Mouse (Mus musculus) gastrocnemius, postnatal 36 days (tissue): ENCODE measurements around the gene Agbl4. TPM values are rescaled to one million over a fixed set of nuclear protein-coding genes. Genes with fewer than 3 reads are reported as not detected.

Experiments
- DNase-seq, 2 experiments: peaks; one replicate each; pipeline ENCODE4 v3.0.0; 2022
- intact Hi-C: fragments of 180-260 bp; cut with DNase I; formaldehyde crosslinking; loops from one replicate; pipeline ENCODE4 v1.15.1; 2025
- total RNA-seq, 2 experiments: library from RNA; stranded (reverse); gene quantifications; 2 replicates each; pipeline ENCODE4 v1.2.3; 2021

Agbl4 gene
- total RNA-seq, 2 experiments from 2014 or later, result not detected

DNA sequence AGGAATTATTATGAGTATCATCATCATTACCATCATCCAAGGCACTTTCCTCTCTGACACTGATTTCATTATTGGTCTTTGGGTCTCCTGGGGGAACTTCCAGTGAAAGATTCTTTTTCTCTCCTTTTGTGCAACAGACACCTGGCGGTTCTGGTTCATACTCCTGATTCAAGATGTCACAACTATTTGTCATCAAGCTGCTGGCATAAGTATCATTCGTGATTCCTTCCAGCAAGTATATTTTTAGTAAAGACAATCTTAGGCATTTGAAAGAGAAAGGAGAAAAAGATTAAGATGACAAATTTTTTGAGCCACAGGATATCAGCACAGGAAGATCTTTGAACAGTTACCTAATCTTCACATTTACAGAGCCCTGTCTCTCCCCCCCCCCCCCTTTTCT lies 966.7 kb downstream of the Agbl4 start:
- intact Hi-C loops, result no loop called here
- DNase-seq, result no peak

DNA sequence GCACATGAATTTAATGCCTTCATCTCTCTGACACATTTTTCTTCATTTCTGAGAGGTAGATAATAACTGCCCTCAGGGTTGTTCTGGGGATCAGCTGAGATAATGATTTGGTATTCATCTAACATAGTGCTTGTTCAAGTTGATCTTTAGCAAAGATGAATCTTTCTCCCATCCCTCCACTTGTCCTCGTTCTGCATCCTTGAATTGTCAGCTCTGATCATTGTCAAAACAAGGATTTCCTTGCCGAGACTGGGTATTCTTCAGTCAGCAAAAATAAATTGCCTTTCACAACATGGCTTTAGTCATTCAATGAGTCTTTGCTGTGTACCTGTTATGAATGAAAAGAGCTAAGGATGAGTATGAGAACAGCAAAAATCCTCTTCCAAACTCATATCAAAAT lies 970.3 kb downstream of the Agbl4 start:
- no peak for DNase-seq
- intact Hi-C loops, result no loop called here

DNA sequence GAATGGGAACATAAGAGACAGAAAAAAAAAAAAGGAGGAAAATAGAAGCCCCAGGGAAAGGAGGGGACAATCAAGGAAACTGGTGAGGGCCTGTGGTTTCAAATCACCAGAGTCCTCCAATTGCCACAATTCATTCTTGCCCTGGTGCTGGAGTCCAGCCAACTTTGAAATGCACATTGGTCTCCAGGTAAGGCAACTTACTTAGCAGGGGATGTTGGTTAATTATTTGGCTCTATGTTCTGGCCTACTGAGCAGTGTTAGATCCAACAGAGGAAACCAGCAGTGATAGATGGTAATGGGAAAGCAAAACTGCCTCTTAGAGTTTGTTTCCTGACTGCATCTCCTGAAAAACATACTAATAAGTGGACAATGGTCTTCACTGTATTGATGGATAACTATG lies 979.7 kb downstream of the Agbl4 start:
- DNase-seq, result no peak
- intact Hi-C loops, result no loop called here

DNA sequence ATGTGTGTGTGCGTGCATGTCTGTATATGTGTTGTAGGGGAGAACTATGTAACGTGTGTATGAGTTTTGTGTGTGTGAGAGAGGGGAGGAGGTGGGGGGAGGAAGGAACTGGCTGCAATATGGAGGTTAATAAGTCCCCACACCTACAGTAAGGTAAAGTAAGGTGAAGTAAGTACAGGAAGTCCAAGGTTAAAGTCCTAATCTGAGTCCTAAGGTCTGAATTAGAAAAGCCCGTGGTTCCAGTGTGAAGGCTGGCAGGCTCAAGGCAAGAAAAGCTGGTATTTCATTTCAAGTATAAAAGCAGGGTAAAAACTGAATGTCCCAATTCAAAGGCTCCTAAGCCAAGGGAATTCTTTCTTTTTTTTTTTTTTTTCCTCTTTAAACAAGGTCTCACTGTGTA lies 980.6 kb downstream of the Agbl4 start:
- no peak for DNase-seq
- intact Hi-C loops, result no loop called here

DNA sequence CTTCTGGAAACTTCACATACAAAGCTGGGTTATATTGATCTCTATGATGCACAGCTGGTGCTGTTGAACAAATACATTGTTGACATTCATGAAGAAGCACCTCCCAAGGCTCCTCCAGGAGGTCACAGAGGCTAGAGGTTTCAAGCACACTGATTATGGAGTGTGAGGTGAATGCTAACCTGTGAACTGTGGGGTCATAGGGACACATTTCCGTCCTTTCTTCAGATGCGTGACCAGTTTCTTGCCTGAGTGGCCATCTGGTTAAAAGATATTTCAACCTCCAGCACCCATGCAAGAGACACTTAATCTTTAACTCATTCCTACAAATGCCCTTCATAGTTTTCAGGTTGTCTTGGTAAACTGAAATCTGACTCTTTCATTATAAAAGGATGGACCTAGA lies 985.6 kb downstream of the Agbl4 start:
- no peak for DNase-seq
- intact Hi-C loops, result no loop called here

DNA sequence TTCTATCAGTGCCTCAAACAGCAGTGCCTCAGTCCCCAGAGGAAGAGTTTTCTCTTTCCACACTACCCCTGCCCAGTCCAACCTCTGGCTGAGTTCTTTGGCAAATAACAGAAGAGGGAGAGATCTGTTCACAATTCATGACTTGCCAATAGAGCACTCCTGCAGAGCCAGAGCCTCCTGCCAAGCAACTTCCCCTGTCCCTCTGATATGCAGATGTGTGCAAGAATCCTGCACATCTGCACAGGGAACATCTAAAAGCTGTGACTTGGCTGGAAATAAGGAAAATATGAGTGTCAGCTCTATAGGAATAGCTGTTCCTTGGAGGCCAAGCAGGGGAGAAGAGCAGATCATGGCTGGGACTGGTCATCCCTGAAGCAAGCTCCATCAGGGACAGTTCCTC lies 993.3 kb downstream of the Agbl4 start:
- no peak for DNase-seq
- intact Hi-C loops, result no loop called here

DNA sequence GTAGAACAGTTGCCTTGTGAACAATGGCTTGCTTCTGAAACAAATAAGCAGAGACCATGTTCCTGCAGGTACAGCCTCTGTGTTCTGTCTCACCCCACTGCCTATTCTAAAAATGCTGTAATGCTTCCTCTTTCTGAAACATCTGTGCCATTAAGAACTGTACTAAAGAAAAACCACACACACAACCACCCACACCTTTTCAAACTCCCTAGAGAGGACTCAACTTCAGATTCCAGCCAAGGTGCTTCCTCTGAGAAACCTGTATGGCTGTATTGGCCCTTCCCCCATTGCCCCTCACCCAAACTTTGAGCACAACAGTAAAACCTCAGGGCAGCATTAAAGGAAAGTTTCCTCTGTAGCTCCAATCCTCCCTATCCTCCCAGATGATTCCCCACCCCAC lies 1002.3 kb downstream of the Agbl4 start:
- no peak for DNase-seq
- intact Hi-C loops, result no loop called here

DNA sequence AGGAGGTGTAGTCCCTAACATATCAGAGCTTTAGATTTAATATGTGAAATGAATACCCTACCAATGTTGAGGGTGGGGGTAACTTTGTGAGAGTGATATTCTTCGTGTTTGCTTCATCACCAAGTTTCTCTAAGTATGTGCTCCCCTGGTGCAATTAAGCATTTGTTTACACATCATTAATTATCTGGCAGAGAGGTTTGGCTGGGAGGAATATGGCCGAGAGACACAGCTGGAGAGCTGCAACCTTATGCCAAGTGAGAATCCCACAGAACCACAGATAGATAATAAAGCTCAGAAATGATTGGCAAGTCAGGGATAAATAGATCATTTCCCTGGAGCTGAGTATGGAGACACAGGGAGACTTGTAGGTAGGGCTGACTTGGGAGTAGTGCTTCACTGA lies 1003.2 kb downstream of the Agbl4 start:
- intact Hi-C loops, result no loop called here
- no peak for DNase-seq

DNA sequence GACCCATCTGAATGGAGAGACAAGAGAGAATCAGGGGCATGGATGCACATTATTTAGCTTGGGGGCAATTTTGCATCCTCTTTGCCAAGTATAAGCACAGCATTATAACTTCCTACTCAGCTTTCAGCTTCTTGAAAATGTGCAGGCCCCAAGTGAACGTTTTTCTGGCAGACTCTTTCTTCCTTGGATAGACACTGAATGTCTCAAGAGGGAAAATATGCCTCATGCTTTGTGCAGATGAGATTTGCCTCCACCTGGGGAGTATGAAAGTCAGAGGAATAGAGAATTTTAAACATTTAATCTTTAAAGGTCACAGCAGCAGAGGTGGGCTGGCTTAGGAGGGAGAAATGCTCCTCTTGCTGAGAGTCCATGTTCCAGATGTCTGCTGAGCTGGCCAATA lies 1005.8 kb downstream of the Agbl4 start:
- DNase-seq, result no peak
- intact Hi-C loops, result no loop called here

DNA sequence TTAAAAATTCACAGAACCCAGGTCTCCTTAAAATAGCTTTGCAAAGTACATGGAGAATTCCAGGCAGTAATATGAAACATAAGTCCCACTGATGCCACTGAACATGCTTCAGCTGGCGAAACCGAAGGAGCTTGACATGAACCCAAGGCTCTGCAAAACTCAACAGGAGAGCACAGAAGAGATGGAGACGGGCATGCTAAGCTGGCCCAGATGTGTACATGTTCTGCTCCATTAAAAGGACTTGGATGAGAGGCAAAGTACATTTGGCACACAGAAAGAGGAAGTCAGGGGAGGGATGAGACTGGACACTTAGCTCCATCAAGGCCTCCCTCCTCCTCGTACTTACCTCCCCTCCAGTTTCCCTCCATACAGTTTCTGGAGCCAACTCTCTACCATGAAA lies 1013.3 kb downstream of the Agbl4 start:
- intact Hi-C loops, result no loop called here
- DNase-seq, result no peak

DNA sequence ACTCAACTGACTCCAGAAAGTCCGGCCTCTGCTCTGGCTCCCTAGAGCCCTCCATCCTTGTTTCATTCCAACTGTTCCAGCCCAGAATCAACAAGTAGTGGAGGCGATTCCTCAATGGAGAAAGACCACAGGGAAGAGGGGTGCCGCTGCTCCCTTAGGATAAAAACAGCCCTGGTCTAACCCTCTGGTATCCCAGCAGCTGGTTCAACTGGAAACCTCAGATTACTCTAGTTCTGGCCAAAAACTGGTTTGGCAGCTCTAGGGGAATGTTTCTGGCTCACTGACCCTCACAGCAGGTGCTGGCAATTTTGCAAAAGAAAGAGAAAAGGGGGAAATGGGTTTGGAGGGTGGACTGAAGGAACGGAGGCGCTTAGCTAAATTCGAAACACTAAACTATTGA lies 1016.9 kb downstream of the Agbl4 start:
- intact Hi-C loops, result no loop called here
- peak in 1 of 2 experiments; percentile 18 for DNase-seq

DNA sequence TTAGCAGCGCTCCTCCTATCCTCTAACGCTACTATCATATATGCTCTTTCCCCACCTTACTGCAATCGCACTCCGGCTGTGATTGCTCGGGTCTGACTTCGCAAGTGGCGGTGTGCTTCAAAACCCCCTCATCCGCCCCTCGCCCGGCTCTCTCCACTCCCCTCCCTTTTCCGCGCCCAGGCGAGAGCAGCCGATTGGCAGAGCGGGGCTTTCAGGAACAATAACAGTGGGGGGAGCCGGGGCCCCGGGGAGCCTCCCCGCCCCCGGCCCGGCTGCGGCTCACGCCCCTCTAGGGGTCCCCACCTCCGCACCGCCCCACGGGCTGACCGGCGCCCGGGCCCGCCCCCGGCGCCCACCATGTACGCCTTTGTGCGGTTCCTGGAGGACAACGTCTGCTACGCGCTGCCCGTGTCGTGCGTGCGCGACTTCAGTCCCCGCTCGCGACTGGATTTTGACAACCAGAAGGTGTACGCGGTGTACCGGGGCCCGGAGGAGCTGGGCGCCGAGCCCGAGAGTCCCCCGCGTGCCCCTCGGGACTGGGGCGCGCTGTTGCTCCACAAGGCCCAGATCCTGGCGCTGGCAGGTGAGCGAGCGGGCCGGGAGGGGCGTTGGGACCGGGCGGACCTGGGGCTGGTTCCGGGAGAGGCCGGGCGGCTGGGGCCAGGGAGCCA lies 1017.5 kb downstream of the Agbl4 start, which contains the start of gene Bend5:
Gene Bend5, plus strand, starts transcription at position 189 of the 671 bp plus-strand sequence.
- intact Hi-C loops, result no loop called here

DNA sequence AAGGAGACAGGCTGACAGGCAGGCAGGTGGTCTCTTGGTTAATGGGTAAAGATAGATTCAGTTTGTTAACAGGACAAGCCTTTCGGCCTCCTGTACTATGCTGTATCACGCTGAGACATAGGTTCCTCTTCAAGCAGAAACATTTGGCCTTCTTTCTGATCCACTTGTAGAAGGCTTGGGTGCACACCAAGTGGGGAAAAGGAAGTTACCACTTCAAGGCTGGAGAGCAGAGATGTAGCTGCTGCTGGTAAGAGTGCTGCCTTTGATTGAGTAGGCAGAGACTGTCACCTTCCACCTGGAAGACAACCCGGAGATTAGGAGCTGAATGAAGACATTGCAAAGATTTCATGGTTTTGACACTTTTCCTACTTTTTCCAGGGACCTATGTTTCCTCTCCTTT lies 1018.7 kb downstream of the Agbl4 start:
- DNase-seq, result no peak
- intact Hi-C loops, result no loop called here

More for the DNA sequence above, 1017.5 kb downstream of the Agbl4 start, which contains the start of gene Bend5:
- DNase-seq, result peak in 1 of 2 experiments; percentile 29

DNA sequence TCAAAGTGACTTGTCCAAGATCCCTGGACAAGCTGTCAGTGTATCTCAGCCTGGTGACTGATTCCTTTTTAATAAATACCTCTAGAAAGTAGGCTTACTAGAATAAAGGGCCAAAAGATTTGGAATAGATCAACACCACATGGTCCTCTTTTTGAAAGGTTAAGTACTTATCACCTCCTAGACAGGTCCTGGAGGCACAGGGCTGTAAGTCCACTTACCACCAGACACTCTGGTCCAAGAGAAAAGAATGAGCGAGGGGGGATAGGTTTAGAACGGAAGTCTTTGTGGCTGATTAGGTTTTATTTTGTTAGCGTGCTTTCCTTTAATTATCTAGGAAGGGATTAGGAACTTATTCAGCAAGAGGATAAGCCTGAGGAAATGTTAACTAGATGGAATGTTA lies 1019.1 kb downstream of the Agbl4 start:
- intact Hi-C loops, result no loop called here
- no peak for DNase-seq

DNA sequence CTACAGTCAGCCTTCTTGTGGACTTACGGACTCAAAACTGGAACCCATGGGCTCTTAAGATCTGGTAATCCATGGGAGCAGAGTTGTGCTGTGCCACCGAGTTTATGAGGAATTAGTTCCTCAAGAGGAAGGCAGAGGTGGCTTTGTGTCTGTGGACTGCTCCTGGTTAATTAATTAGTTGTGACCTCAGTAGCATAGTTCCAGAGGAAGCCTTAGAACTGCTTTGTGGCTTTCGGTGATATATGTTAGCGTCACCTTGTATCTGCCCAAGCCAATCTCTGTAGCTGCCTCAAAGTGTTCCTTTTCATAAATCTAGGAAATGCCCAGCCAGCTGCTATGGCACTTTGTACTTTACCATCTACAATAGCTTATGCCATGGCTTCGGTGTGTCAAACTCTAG lies 1020.3 kb downstream of the Agbl4 start:
- intact Hi-C loops, result no loop called here
- no peak for DNase-seq

DNA sequence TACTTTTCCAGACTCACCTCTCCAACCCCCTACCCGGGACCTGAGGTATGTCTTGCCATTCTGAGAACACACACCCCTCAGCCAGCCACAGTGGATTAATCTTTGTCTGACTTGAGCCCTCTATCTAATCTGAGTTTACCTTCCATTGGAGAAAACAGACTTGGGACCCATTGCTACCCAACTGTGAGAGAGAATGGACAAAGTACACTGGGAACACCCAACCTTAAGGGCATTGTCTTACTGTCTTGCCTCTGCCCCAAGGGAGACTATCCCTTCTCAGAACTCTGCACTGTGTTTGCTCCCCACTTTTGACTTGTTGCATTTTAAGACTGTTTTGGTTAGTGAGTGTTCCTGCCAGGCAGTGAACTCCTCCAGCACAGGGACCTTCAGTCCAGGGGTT lies 1022.0 kb downstream of the Agbl4 start:
- intact Hi-C loops, result no loop called here
- no peak for DNase-seq

DNA sequence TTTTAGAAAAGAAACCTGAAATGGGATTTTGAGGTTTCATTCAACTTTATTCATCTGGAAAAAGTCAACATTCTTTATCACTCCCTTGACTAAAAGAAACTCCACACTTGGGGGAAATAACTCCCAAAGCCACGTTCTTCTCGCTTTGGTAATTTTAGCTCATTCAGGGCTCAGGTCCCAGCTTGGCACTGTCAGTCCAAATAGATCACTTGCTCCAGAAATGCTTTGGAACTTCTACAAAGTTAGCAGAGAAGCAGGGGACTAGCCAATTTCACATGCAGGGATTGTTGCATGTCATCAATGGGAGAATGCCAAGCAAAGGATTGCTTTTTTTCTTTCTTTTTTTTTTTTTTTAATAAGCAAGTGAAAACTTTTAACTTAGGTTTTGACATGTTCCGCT lies 1022.6 kb downstream of the Agbl4 start:
- intact Hi-C loops, result no loop called here

DNA sequence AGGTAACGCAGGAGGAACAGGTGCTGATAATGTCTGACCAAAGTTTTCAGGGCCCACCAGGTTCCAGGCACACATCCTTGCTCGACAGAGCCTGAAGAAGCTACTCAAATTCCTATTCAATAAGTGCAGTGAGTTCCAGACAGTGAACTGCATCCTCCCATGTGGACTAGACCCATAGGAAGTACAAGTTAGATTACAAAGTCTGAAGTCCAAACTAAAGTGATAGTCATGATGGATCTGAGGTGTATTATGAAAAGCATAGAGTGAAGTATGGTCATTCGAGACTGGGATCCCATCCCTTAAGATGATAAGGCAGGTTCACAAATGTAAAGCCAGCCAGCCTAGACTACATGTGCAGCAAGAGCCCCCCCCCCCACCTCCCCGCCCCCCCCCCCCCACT lies 1023.5 kb downstream of the Agbl4 start:
- intact Hi-C loops, result no loop called here
- DNase-seq, result no peak

More for the DNA sequence above, 1022.6 kb downstream of the Agbl4 start:
- DNase-seq, result peak in 1 of 2 experiments; percentile 28

DNA sequence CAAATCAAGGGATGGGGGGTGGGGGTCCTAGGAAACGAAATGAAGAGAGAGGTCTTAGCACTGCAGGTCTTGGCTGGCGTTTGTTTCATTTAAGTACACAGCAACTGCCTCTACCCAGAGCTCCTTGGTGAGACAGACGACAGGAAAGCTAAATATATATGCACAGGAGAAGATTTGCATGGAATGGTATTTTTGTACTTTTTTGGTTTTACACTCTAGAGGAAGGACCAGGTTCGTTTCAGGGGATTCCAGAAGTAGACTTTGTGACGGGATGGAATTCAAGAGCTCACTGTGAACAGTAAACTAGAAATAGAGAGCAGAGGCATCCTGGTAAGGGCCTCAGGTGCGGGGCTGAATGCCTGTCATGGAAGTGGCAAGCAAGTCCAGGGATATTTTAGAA lies 1024.3 kb downstream of the Agbl4 start:
- intact Hi-C loops, result no loop called here

DNA sequence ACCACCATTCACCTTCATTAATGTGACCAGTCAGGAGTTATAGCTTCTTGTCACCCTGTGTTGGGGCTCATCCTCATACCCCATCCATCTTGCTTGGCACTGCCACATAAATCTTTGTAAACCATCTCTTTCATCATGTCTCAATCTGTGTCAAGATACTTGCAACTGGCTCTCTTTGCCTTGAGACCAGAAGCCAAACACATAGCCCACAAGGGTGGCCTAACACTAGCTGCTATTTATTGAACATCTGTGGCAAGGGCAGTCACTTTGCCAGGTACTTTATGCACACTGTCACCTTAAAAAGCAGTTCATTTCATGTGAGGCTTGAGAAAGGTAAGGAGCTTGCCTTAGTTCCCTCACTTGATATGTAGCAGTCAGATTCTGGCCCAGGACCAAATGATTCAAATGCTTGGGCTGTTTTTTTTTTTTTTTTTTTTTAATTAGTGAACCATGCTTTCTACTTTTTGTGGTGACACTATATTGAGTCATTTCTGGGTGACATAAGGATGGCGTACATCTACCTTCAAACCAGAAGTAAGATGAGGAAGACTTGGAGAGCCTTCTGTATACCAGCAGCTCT lies 1027.0 kb downstream of the Agbl4 start:
- DNase-seq, result no peak
- intact Hi-C loops, result no loop called here

More for the DNA sequence above, 1024.3 kb downstream of the Agbl4 start:
- DNase-seq, result no peak

DNA sequence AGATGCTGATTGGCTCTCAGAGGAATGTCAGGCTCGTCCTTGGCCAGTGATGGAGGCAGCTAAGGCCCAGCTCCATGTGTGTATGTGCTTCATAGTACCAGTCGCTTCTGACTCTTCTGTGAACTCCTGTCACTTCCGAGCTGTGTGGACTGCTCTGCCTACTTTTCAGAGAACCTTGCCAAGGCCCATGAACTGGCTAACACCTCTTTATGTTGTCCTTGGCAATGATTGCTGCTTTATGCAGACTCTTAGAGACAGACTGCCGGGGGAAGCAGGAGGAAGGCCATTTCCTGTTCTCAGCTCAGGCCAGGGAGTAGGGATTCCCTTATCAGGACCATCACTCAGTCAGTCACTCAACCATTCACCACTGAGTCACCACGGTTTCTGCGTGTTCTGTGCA lies 1027.7 kb downstream of the Agbl4 start:
- intact Hi-C loops, result no loop called here
- no peak for DNase-seq

DNA sequence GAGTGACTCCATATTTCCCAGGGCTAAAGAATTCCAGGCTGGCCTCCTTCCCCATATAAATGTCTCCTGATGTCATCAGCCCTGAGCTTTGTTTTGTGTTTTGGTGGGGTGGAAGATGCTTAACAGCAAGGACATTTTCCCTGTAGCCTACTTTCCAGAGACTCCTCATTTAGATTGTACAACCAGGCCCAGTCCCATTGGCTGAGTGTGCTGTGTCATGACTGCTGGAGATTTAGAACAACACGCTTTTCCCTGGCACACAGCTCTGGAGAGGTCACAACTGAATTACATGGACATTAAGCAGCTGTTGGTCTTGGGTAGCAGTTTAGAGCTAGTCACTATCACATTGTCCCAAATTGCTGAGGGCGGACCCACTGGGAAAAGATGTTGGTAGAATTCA lies 1033.7 kb downstream of the Agbl4 start:
- intact Hi-C loops, result no loop called here
- no peak for DNase-seq

DNA sequence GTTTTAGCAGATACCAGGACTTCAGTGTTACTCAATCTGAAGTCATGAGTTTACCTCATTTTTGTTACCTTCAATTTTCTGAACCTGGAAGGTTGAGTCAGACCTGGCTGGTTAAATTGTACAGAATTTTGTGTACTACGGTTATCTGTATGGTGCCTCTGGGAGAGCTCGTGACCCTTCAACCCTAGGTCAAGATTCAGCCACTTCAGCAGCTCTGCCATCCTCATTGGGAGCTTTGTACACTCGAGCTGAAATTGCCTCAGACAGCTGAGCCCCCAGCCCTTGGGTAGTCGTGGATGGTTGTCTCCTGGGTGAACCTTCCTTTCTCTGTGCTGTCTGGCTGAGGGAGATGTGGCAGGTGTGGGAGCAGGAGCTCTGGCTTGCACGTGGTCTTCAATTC lies 1034.6 kb downstream of the Agbl4 start:
- no peak for DNase-seq
- intact Hi-C loops, result no loop called here
